Mouse (Mus musculus): Measurements from ENCODE around the gene Sgsm3.
"Not testable (repeated sequence)": the region's sequence is repeated elsewhere in the genome, so short reads cannot be mapped to it uniquely, and the experiment has no call there.

Gene Sgsm3

DNA sequence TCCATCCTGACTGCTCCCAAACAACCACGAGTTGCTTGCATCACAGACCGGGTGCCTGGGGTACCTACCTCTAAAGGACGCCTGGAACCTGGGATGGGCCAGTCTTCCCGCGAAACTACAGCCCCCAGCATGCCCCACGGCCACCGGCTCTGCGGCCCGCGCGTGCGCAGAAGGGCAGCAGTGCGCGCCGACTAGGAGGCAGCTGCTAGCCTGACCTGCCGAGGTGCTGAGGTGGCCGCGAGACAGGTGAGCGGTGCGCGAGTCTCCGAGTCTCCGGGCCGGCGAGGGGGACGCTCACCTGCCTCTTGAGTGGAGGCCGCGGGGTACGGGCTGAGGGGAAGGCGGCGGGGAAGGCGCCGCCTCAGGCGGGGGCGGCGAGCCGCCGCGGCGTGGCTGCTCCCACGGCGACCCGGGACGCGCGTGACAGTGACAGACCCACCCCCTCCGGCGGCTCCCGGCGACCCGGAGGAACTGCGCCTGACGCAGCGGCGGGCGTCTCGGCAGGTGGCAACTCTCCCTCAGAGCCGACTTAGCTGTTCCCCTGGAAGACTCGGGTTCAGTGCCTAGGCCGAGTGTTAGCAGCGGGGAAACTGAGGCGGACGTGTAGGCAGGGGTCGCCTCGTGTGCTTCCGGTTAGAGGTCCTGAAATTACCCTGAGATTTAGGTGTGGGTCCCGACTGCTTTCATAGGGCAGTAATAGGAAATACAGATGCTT lies at the start of gene Sgsm3:
Gene Sgsm3 (plus strand): TSS at position 146 of the 715 bp plus-strand sequence.
- in situ Hi-C loops (cut with MboI): no loop called here

DNA sequence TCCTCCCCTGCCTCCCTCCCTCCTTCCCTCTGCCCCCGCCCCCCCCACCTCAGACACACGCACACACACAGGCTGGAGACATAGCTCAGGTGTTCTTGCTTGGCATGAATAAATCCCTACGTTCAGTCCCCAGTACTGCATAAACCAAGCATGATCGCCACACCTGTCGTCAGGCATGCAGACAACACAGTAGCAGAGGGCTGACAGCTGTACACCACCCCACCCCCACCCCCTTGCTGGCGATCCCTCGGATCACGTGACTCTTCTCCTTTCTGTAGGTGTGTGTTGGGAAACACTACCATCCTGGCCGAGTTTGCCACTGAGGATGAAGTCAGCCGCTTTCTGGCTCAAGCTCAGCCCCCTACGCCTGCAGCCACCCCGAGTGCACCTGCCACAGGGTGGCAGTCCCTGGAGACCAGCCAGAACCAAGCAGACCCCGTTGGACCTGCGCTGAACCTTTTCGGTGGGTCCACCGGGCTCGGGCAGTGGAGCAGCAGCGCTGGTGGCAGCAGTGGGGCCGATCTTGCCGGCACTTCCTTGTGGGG lies 48.7 kb upstream of the Sgsm3 start:
- in situ Hi-C loops (cut with MboI): no loop called here

DNA sequence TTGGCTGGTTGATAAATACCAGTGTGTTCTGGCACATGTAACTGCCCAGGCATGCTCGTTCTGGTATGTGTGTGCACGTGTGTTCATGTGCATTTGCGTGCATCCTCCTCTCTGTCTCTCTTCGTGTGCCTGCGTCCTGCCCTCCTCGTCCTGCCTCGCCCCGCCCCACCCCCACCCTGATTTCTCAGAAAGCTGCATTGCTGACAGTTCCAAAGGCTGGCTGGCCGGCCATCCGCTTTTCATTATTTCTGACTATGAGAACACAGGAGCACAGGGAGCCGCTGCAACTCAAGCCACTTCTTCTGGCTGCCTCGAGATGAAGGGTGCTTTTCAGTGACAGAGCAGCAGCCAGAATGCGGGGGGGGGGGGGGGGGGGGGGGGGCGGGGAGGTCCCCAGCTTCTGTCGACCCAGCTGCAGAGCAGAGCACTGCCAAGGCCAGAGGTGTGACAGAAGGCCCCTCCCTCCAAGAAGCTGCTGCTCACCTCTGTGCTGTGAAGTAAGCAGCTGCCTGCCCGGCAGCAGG lies 47.5 kb upstream of the Sgsm3 start:
- in situ Hi-C loops (cut with MboI): no loop called here

DNA sequence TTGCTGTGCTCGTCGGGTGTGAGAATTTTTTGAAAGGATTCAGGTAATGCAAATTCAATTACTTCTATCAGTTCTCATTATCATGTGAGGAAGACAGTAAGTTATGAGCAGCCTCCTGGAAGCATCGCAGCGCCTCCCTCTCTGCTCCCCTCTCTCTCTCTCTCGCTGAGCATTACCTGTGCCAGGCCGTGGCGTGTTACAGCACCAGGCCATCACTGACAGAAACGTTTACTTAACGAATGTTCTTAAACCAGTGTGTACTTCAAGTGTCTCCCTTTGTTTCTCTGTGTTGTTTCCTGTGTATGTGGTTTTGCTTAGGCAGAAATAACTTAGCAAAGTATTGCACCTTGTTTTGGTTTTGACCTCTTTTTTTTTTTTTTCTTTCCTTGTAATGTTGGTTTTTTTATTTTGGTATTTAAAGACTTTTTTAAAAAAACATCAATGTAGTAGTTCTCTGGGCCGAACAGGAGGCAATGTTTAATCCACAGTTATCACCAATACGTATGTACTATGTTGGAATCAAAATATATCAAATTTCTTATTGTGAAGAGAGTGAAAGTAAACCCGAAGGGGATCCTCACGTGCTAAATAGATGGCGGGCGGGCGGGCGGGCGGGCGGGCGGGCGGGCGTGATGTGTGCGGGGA lies 46.8 kb upstream of the Sgsm3 start:
- in situ Hi-C loops (cut with MboI): not testable (repeated sequence)

DNA sequence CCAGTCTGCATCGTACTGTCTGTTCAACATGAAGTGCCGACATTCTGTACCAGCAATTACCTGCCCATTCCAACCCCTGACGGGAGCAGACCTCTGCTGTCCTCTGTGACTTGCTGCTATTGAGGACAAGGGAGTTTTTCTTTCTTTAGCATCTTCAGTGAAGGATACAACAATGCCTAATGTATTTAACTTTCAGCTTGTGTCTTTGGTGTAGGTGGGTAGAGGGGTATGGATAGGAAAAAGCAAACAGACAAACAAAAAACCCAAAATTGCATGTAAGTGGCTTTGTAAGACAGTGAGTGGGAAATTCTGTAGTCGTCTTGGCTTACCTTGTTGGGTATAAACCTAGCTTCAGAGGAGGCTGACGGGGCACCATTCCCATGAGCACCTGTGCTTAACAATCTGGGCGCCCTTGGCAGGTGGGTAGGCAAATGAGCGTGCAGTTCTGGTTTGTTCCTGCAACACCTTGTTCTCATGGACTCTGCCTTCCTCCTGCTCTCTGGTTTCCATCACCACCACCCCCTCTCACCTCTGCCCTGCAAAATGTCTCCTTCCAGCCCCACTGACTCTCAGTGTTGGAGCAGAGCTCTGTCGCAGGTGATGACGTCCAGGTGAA lies 46.1 kb upstream of the Sgsm3 start:
- in situ Hi-C loops (cut with MboI): no loop called here

DNA sequence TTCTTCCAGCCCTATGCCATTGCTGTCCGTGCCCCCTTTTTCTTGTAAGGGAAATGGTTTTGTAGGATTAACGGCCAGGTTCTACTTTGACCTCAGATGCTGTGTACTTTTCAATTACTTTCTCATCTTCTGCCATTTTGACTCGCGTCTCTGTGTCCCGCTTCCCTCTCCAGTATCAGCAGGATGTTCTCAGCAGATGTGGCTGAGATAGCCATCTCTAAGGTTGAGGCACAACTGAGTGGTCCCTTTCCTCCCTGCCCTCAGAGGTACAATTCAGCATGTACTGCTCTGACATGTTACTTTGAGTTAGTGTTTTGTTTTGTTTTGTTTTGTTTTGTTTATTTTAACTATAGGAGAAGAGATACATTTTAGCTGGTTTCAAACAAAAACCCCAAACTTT lies 42.7 kb upstream of the Sgsm3 start:
- in situ Hi-C loops (cut with MboI): no loop called here

DNA sequence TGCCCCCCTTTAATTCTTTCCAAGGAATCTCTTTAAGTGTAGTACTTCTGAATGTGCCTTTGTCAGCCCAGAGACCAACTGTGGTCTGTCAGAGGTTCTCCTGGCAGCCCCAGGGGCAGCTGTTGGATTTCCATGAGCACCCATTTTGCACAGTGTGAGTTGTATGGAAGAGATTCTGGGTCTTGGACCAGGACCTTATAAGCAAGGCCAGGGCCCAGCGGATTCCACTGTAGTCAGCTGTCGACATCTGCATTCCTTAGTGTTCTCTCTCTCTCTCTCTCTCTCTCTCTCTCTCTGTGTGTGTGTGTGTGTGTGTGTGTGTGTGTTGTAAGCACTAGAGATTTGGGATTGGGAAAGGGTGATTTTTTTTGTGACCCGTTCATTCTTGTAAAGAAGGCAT lies 40.9 kb upstream of the Sgsm3 start:
- in situ Hi-C loops (cut with MboI): no loop called here

DNA sequence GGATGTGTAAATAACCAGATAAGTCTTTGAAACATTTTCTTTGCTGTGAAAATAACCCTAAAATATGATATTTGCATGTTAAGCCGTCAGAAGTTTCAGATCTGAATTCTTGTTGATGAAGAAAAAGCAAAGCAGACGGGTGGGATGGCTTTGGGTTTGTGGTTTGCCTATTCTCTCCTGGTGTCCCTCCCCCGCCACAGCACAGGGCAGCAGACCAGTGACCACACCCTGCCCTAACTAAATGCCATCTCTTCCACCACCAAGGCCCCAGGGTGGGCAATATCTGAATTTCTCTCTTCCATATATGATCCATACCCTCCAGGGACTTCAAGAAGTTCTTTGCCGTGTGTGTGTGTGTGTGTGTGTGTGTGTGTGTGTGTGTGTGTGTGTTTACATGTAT lies 39.0 kb upstream of the Sgsm3 start:
- in situ Hi-C loops (cut with MboI): no loop called here

DNA sequence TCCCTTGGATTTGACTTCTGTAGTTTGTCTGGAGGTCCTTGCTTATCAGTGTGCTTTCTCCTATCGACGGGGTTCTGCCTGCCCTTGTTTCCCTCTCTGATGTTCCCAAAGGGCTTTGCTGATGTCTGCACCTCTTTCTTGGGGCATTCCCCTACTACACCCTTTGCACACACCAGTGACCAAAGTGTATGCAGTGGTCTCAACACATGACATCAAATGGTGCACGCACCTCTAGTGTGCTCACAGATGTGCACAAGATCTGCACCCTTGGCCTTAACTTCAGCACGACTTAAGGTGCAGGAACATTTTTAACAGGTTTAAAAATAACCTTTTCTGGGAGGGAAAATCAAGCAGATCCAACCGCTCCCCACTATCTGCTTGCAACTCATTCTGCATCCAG lies 38.2 kb upstream of the Sgsm3 start:
- in situ Hi-C loops (cut with MboI): no loop called here

DNA sequence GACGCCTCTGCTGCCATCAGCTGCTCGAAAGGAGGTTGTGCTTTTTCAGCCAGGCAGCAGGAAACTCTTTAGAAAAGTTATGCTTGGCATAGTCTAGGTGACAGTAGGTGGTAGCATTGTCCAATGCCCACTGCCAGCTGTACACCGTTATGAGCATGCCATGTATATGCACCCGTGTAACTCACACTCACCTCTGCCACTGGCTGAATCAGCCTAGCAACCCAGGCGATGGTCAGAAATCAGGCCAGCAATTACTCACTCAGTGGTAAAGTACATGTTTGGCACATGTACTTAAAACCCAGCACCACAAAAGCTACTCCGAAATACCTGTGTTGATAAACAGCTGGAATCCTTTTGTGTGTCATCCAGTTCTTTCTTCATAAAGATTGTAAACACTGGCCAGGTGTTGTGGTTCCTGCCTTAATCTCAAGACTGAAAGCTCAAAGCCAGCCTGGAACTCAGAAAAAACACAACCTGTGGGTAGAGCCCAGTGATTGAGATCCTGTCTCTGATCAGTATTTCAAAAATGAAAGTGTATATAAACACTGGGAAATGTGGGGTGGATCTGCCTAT lies 36.0 kb upstream of the Sgsm3 start:
- in situ Hi-C loops (cut with MboI): no loop called here

DNA sequence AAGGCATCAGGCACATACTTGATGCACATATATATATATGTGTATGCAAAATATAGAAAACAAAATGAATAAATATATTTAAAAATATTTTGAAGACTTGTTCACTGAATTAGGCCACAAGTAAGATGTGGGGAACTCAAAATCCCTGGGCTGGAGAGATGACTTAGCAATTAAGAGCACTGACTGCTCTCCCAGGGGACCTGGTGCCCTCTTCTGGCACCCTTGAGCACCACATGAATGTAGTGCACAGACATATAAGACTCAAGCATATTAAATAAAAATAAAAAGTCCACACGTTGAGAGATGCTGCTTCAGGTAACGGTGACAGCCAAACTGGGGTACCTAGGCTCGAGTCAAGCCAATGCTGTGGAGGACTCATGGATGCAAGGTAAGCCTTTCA lies 31.7 kb upstream of the Sgsm3 start:
- in situ Hi-C loops (cut with MboI): no loop called here

DNA sequence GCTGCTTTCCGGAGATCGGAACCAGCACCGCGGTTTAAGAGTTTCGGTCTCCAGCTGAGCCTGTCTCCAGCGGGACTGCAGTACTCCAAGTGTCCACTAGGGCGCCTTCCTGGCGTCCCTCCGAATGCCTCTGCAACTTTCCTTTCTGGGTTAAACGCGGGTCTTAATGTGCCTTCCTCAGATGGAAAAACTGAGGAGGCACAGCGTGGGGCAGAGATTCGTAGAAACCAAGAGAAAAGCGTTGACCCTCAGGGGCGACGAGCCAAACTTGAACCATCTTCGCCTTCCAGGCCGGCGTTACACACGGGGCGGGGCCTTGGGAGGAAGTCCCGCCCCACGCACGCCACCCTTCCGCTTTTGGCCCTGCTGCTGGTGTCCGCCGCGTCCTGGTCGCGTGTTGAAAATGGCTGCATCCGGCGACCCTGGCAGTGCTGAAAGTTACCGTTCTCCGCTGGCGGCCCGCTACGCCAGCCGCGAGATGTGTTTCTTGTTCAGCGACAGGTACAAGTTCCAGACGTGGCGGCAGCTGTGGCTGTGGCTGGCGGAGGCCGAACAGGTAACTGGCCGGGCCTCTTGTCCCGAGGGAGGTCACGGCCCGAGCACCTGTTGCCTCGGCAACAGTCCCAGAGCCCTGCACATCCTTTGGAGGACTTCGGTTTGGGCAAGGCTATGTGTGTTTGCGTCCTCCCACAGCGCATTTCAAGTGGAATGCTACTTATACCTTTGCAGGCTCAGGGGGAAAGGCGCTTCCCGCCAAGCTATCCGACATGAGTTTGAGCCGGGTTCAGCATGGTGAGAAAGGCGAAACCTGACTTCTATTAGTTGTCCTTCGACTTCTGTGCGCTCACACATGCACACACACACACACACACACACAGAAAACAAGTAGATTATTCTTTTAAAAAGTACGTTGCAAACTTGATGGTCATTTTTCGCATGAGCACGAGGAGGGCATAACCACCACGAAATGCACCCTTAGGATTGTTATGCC lies 29.1 kb upstream of the Sgsm3 start, which contains the start of gene Adsl:
Gene Adsl (plus strand): TSS at position 346 of the 991 bp plus-strand sequence.
- in situ Hi-C loops (cut with MboI): no loop called here

DNA sequence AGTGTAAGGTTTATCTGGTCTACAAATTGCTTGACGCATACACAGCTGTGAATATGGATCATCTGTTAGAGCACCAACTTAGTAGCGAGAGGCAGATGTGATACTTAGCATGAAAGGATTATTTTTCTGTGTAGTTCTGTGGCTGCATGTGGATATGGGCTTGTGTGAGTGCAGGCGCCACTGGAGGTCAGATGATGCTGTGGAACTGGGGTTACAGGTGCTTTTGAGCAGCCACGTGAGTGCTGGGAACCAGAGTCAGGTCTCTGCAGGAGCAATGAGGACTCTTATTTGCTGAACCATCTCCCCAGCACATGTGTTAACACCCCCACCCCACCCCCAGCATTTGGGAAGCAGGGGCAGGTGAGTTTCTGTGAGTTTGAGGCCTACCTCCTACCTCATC lies 28.1 kb upstream of the Sgsm3 start:
- in situ Hi-C loops (cut with MboI): no loop called here

DNA sequence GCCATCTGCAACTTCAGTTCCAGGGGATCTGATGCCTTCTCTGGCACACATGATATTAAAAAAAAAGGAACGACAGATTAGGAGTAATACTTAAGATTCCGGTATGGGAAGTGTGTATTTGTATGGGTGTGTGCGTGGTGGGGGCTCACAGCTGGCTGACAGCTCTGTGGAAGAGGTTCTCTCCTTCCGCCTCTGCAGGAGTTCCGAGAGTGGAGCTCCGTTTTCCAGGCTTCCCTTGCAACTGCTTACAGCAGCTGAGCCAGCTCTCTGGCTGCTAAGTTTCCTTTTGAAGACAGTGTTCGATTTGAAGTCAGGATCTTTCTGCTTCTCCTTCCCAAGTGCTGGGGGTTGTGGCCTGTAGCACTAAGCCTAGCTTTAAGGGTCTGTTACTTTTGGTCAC lies 27.5 kb upstream of the Sgsm3 start:
- in situ Hi-C loops (cut with MboI): no loop called here

DNA sequence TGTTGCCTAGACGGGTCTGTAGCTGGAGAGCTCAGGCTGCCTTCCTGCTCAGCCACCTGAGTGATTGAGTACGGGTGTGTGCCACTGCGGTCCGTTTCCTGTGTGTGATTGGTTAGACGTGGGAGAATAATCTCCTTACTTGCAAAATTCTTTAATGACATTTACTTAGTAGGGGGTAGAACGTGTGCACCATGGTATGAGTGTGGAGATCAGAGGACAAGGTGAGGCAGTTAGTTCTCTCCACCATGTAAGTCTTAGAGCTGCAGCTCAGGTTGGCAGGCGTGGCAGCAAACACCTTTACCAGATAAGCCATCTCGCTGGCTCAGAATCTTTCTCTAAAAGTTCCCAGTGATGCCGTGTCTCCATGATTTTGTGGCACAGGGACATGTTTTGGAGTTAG lies 23.6 kb upstream of the Sgsm3 start:
- in situ Hi-C loops (cut with MboI): no loop called here

DNA sequence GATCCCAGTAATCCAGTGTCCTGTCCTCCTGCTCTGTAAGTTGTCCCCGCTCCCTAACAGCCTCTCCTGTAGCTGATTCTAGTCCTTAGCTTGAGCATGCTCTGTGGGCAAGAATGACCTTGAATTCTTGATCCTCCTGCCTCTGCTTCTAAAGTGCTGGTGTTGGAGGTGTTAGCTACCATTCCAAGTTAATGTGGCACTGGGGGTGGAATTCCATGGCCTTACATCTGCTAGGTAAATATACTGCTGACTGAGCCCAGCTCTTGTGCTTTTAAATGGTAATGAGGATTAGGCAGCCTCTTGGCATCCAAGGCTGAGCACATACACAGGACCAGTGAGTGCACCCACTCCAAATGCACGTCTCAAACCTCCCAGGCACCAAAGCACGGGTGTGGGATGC lies 22.7 kb upstream of the Sgsm3 start:
- in situ Hi-C loops (cut with MboI): no loop called here

DNA sequence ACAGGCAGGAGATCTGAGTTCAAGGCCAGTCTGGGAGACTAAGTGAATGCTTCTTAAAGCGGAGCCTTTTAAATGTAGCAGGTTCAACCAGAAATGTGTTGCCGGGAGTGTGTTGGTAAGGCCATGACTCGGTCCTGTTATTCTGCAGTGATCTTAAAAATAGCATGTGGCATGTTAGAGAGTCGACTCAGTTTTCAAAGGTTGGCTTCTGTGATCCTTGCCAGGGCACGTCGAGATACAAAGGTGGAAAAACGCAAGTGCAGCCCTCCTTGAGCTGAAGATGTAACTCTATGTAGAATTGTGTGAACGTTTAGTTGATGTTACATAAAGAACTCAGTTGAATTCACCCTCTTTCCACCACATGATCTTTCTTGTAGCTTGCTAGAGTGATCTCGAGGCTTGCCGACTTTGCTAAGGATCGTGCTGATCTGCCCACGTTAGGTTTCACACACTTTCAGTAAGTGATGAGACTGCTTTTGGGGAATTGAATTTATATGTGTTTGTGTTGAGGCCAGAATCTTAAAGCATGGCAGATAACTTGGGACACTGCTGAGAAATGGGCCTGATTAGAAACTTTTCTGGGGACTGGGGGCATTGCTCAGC lies 21.6 kb upstream of the Sgsm3 start:
- in situ Hi-C loops (cut with MboI): no loop called here

DNA sequence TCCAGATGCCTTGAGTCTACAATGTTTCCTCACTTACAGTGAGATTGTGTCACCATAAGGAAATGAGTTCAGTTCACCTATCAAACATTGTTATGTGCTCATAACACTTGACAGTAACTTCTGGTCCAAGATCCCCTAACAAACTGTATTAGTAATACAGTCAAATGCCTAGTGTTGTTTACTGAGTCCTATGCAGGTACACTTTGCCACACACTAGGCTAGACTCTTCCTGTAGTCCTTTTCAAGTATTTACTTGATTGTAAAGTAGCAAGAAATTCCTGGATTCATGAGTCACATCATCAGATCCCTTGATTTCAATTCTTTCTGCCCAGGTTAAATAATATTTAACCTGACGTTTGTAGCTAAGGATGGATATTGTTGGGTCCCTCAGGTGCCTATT lies 8.2 kb upstream of the Sgsm3 start:
- in situ Hi-C loops (cut with MboI): no loop called here

DNA sequence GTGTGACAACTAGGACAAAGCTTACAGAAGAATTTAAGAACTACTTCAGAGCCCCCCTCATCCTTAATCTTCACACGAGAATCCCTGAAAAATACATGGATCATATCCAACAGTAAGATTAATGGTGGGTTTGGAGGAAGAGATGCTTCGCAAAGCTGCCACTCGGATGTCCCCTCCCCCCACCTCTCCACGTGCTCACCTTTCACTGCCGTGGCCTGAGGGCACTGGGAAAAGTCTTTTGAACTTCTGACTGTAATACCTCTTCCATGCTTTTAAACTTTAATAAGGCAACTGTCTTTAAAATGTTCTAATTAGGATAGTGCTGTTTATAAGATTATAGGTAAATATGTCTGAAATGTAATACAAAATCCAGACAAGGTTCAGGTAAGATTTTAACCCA lies 3.3 kb upstream of the Sgsm3 start:
- in situ Hi-C loops (cut with MboI): no loop called here

DNA sequence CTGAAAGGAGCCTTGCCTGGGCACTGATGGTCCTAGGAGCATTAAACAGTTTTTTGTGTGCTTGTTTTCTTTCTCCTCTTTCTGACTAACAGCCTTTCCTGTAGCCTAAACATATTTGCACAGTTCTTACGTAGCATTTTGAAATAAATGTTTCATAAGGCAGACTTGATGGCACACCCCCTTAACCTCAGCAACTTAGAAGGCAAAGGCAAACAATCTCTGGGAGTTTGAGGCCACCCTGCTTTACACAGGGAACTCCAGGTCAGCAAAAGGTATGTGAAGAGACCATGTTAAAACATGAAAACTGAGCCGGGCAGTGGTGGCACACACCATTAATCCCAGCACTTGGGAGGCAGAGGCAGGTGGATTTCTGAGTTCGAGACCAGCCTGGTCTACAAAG lies 1.9 kb upstream of the Sgsm3 start:
- in situ Hi-C loops (cut with MboI): no loop called here

DNA sequence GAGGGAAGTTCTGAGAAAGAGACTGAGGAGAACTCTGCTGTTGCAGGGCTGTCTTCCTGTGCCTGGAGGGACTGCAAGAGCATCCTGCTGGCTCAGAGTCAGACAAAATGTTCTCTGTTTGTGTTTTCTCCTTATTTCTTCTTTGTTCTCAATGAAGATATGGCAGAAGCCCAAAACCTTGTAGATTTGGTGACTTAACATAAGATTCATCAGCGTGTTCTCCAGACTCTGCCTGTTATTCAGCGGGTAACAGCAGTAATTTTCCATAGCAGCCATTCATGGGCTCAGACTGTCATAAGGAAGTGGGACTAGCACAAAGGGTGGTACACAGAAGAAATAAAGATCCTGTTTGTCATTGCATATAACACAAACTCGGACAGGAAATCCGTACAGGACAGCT lies 2.0 kb downstream of the Sgsm3 start:
- in situ Hi-C loops (cut with MboI): no loop called here
